Mouse (Mus musculus) myocyte (in vitro differentiated cells): ENCODE results near the gene Sh3pxd2a.

Source experiments
- CEBPB ChIP-seq: IDR thresholded peaks from 2 replicates; pipeline ENCODE4 v1.6.1; 2011; ENCODE audit warnings: mild to moderate bottlenecking, moderate library complexity; ENCODE audit not compliant: poor library complexity, insufficient read depth, severe bottlenecking
- MYOD1 ChIP-seq, 3 experiments: IDR thresholded peaks; one replicate each; pipeline ENCODE4 v1.6.1; 2011; ENCODE audit warnings: control low read depth in 2 of 3, low read depth in 2 of 3, mild to moderate bottlenecking in 2 of 3, moderate library complexity in 1 of 3; ENCODE audit not compliant: insufficient read length in 2 of 3, control insufficient read depth in 1 of 3
- POLR2A ChIP-seq: IDR thresholded peaks from one replicate; pipeline ENCODE4 v1.6.1; 2011; ENCODE audit warnings: low read depth, mild to moderate bottlenecking, control low read depth, moderate library complexity; ENCODE audit not compliant: insufficient read length
- TCF12 ChIP-seq: IDR thresholded peaks from one replicate; pipeline ENCODE4 v1.6.1; 2011; ENCODE audit warnings: mild to moderate bottlenecking, control low read depth; ENCODE audit not compliant: poor library complexity, insufficient read depth, severe bottlenecking

- TF ChIP-seq POLR2A (no peak), TCF12 (no peak), MYOD1 (IDR thresholded peaks at IDR 0.05; ENCODE audit: control insufficient read depth in 1 of 3, insufficient read length in 2 of 3, low read depth in 2 of 3) (no peak), CEBPB (no peak)
These were observed 55.1 kb downstream of the Sh3pxd2a start for GRCm38 (mm10) chr19:47409142-47409541.
